Mouse (Mus musculus): Measurements from ENCODE around the gene Fkbp5. TPM values are rescaled to one million over a fixed set of nuclear protein-coding genes. Genes with fewer than 3 reads are reported as not detected.

The Fkbp5 gene
- polyA plus RNA-seq, 1 experiment from 2014 or later: 35.0 TPM

DNA sequence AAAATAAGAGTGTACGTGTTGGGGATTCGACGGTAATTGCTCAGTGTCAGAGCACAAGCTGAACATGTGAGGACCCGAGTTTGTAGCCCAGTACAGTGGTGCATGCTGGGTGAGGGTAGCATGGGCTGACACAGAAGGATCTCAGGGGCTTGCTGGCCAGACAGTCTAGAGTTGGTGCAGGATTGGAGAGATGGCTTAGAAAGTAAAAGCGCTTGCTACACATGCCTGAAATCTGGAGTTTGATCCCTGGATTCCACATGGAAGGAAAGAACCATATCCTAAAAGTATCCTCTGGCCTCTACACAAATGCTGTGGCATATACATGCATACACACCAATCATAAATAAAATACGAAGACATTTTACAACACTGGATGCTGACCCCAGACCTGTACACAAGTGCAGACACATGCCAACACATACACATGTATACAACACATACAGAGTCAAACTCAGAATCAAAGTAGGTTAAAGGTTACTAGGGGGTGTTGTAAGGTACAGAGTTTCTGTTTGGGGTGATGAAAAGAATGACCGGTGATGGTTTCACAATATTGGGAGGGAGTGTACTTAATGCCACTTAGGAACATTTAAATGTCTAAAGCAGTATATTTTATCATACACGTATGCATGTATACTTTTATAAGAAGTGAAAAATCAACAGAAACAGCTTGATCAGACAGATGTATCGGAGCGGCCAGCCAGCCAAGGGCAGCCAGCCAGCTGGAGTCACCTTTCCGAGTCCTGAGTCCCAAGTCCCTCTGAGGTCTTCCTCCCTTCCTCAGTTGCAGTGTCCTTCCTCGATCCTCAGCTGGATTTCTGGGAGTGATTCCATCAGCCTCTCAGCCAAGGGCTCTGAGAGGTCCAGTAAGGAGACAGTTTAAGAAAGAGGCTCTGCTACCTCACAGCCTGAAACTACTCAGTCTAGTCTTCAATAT is 71.2 kb downstream of the Fkbp5 start:
- Histone ChIP-seq H3K4me1 (peaks cover 16% of the 10 kb centered on the region), H3K36me3 (no peaks in the 10 kb centered on the region), H3K4me3 (replicated peaks) (no peak overlapping the region), H3K9ac (no peak overlapping the region), H3K9me3 (replicated peaks) (no peaks in the 10 kb centered on the region), H3K4me2 (no peak overlapping the region), H3K27ac (no peak overlapping the region), H3K27me3 (no peaks in the 10 kb centered on the region)
- ATAC-seq (replicated peaks; ENCODE audit: low FRiP score): no peak
- 84% methylated on average over 12 of the region's 12 CpGs for WGBS

- no peak overlapping the region for H3K27ac ChIP-seq
- H3K36me3 ChIP-seq: peaks cover 18% of the 10 kb centered on the region; the same call in 1 of the 2 replicates
- no peak overlapping the region for H3K4me3 ChIP-seq (replicated peaks)
- peaks cover 5% of the 10 kb centered on the region; the same call in 1 of the 2 replicates for H3K4me1 ChIP-seq
- ATAC-seq (replicated peaks; ENCODE audit: low FRiP score): no peak
- H3K9ac ChIP-seq: no peak overlapping the region
- WGBS: 69% methylated on average over 6 of the region's 6 CpGs
- no peak overlapping the region for H3K4me2 ChIP-seq
- H3K9me3 ChIP-seq (replicated peaks): no peaks in the 10 kb centered on the region
- H3K27me3 ChIP-seq: no peaks in the 10 kb centered on the region
Observed at GRCm38 (mm10) chr17:28442661-28443060, 74.7 kb downstream of the Fkbp5 start.

DNA sequence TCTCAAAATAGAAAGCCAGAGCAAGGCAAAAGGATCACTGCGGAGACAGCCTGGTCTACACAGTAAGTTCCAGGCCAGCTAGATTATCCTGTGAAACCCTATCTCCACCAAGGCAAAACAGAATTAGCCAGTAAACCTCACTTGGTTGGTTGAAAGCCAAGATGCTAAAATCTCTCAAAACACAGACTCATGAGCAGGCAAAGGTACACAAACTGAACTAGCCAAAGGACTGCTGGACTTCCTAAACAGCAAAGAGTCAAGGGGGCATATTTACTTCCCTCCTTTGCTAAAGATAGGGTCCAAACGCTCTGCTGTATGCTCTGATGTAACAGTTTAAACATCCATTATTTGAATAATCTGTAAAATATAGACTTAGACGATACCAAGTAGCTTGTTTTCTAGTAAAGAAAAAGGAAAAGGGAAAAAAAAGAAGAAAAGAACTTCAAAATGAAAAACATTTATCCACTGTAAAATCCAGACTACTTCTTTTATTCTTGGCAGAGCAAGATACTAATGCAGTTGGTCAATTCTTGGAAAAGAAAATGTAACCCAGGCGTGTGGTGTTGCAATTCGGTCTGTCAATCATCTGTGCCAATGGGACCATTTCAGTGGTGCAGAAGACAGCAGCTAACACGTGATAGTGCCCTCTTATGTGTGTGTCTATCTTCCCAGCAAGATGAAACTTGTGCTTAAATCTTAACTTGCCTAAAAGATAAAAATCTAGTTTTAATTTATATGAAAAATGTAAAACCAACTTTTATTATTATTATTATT is 78.8 kb downstream of the Fkbp5 start:
- Histone ChIP-seq H3K36me3 (peaks cover 34% of the 10 kb centered on the region), H3K27me3 (no peaks in the 10 kb centered on the region), H3K9me3 (replicated peaks) (no peaks in the 10 kb centered on the region), H3K4me2 (no peak overlapping the region), H3K27ac (no peak overlapping the region), H3K9ac (no peak overlapping the region), H3K4me3 (replicated peaks) (no peak overlapping the region), H3K4me1 (peaks cover 4% of the 10 kb centered on the region; the same call in 1 of the 2 replicates)
- 85% methylated on average over 6 of the region's 6 CpGs for WGBS
- no peak for ATAC-seq (replicated peaks; ENCODE audit: low FRiP score)

DNA sequence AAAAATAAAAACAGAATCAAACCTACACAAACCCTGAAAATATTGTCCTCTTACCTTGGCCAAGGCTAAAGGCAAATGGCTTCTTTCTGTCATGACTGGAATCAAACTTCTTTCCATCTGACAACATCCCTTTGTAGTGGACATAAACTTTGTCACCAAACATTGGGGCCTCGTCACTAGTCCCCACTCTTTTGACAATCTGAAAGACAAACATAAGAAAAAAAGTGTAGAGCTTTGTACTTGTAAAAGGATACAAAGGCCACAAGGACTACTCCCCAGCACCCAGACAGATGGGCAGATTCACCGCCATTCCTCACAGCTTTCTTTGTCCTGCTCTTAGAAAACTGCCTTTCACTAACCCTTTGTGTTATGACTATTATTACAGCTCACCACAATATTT is 79.4 kb downstream of the Fkbp5 start:
- H3K4me1 ChIP-seq: peaks cover 4% of the 10 kb centered on the region; the same call in 1 of the 2 replicates
- ATAC-seq (replicated peaks; ENCODE audit: low FRiP score): no peak
- H3K36me3 ChIP-seq: peaks cover 35% of the 10 kb centered on the region
- H3K4me3 ChIP-seq (replicated peaks): no peak overlapping the region
- WGBS: 85% methylated on average over 2 of the region's 2 CpGs
- H3K27me3 ChIP-seq: no peaks in the 10 kb centered on the region
- no peaks in the 10 kb centered on the region for H3K9me3 ChIP-seq (replicated peaks)
- no peak overlapping the region for H3K4me2 ChIP-seq
- no peak overlapping the region for H3K9ac ChIP-seq
- H3K27ac ChIP-seq: no peak overlapping the region

DNA sequence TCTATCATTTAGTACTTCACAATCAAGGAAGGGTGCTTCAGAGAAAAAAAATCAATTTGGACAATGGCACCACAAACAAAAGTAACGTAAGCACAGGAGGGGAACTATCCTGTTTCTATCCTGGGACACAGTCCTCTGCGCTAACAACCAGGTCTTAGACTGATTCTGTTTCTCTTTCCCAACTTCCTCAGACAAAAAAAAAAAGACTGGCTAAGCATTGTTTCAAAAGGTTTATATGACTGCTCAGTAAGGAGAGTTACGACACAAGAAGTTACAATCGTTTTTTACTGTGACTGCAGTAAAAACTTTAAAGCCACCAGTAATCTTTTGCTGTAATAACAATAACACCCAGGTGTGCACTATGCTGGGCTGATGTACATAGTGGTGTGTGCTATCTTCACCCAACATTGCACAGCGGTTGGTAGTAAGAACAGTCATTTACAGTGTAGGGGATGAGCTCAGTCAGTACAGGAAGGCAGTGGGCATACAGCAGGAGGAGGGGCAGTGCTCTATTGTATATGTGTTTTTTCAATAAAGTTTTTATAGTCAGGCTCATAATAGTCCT is 82.3 kb downstream of the Fkbp5 start:
- Histone ChIP-seq H3K36me3 (peaks cover 33% of the 10 kb centered on the region), H3K9ac (no peak overlapping the region), H3K27me3 (no peaks in the 10 kb centered on the region), H3K4me1 (no peaks in the 10 kb centered on the region), H3K9me3 (replicated peaks) (no peaks in the 10 kb centered on the region), H3K4me3 (replicated peaks) (no peak overlapping the region), H3K4me2 (no peak overlapping the region), H3K27ac (no peak overlapping the region)
- 69% methylated on average over 5 of the region's 5 CpGs for WGBS
- no peak for ATAC-seq (replicated peaks; ENCODE audit: low FRiP score)

DNA sequence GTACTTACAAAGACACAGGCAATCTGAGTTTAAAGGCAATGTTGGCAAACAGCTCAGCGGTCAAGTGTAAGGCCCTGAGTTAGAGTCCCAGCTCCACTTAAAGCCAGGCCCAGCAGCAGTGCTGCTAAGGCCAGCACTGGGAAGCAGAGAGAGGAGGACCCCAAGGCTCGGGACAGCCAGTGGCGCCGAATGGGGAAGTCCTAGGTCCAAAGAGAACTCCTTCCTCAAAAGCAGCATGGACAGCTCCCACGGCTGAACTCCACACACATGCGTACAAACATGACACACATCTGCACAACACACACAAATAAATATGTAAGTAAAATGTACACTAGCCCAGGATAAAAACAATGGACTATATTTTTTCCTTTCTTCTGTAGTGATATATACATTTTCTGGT is 84.3 kb downstream of the Fkbp5 start:
- WGBS: 87% methylated on average over 6 of the region's 6 CpGs
- Histone ChIP-seq H3K4me3 (replicated peaks) (no peak overlapping the region), H3K27me3 (no peaks in the 10 kb centered on the region), H3K4me2 (no peak overlapping the region), H3K9ac (no peak overlapping the region), H3K9me3 (replicated peaks) (no peaks in the 10 kb centered on the region), H3K4me1 (no peaks in the 10 kb centered on the region), H3K36me3 (peaks cover 24% of the 10 kb centered on the region), H3K27ac (no peak overlapping the region)
- no peak for ATAC-seq (replicated peaks; ENCODE audit: low FRiP score)

DNA sequence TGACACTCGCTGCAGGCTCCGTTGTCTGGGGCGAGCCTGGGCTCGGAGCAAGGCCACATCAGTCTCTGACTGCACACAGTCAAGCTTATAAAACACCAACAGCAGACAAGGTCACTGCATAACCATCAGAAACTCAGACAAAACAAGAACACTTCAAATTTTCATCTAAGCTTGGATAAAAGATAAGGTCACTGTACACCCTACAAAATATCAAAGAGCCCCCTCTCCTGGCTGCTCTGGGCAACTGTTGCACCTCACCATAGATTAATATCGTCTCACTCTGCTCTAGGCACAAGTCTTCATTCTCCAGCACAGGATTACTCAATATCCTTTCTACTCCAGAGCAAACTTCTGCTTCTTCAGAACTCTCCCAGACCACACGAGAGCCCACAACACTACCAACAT is 85.4 kb downstream of the Fkbp5 start:
- Histone ChIP-seq H3K4me1 (no peaks in the 10 kb centered on the region), H3K4me2 (no peak overlapping the region), H3K9me3 (replicated peaks) (no peaks in the 10 kb centered on the region), H3K9ac (no peak overlapping the region), H3K4me3 (replicated peaks) (no peak overlapping the region), H3K27ac (no peak overlapping the region; the same call in 1 of the 2 replicates), H3K27me3 (no peaks in the 10 kb centered on the region), H3K36me3 (peaks cover 21% of the 10 kb centered on the region)
- ATAC-seq (replicated peaks; ENCODE audit: low FRiP score): no peak
- WGBS: 86% methylated on average over 6 of the region's 6 CpGs

GRCm38 (mm10) chr17:28431038-28431437 is 86.3 kb downstream of the Fkbp5 start:
- Histone ChIP-seq H3K9me3 (replicated peaks) (no peaks in the 10 kb centered on the region), H3K27ac (no peak overlapping the region), H3K9ac (no peak overlapping the region), H3K4me3 (replicated peaks) (no peak overlapping the region), H3K4me2 (no peak overlapping the region), H3K27me3 (no peaks in the 10 kb centered on the region), H3K36me3 (peaks cover 22% of the 10 kb centered on the region), H3K4me1 (no peaks in the 10 kb centered on the region)
- 78% methylated on average over 7 of the region's 7 CpGs for WGBS
- ATAC-seq (replicated peaks; ENCODE audit: low FRiP score): no peak

- H3K9me3 ChIP-seq (replicated peaks): no peaks in the 10 kb centered on the region
- H3K36me3 ChIP-seq: peaks cover 26% of the 10 kb centered on the region
- no peak overlapping the region for H3K4me3 ChIP-seq (replicated peaks)
- H3K4me1 ChIP-seq: no peaks in the 10 kb centered on the region
- 65% methylated on average over 15 of the region's 15 CpGs for whole genome bisulfite sequencing
- ATAC-seq (replicated peaks; ENCODE audit: low FRiP score): no peak
- no peak overlapping the region for H3K9ac ChIP-seq
- no peaks in the 10 kb centered on the region for H3K27me3 ChIP-seq
- H3K4me2 ChIP-seq: no peak overlapping the region
- H3K27ac ChIP-seq: no peak overlapping the region
Observed at GRCm38 (mm10) chr17:28428474-28429258, 88.7 kb downstream of the Fkbp5 start.

- no peaks in the 10 kb centered on the region for H3K27me3 ChIP-seq
- H3K9ac ChIP-seq: no peak overlapping the region
- 90% methylated on average over 6 of the region's 6 CpGs for whole genome bisulfite sequencing
- H3K36me3 ChIP-seq: peaks cover 23% of the 10 kb centered on the region
- H3K4me3 ChIP-seq (replicated peaks): no peak overlapping the region
- H3K27ac ChIP-seq: no peak overlapping the region
- H3K9me3 ChIP-seq (replicated peaks): no peaks in the 10 kb centered on the region
- no peak for ATAC-seq (replicated peaks; ENCODE audit: low FRiP score)
- no peaks in the 10 kb centered on the region for H3K4me1 ChIP-seq
- H3K4me2 ChIP-seq: no peak overlapping the region
Observed at GRCm38 (mm10) chr17:28427666-28428065, 89.7 kb downstream of the Fkbp5 start.

DNA sequence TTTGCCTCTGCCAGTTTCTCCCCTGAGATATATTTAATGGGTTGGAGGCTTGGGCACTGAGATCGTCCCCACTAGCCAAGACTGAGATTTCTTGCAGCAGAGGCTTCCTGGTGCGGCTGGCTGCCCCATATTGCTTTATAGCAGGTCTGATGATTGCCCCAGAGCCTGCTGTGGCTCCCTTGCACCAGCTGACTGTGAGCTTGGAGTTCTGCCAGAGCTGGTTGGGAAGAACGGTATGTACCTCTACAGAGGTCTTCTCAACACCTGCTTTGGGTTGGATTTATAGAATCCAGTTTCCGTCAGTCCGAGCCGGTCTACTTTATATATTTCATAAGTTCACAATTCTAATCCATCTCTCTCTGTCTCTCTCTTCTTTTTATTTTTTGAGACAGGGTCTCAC is 93.0 kb downstream of the Fkbp5 start:
- WGBS: 74% methylated on average over 6 of the region's 6 CpGs
- H3K36me3 ChIP-seq: peaks cover 23% of the 10 kb centered on the region
- no peak for ATAC-seq (replicated peaks; ENCODE audit: low FRiP score)
- H3K4me2 ChIP-seq: no peak overlapping the region
- H3K4me3 ChIP-seq (replicated peaks): no peak overlapping the region
- H3K9ac ChIP-seq: no peak overlapping the region
- H3K27ac ChIP-seq: no peak overlapping the region
- H3K9me3 ChIP-seq (replicated peaks): no peaks in the 10 kb centered on the region
- H3K4me1 ChIP-seq: peaks cover 16% of the 10 kb centered on the region
- no peaks in the 10 kb centered on the region for H3K27me3 ChIP-seq
